10 mouse cellular contexts compared by ENCODE assay signal in the genomic region with DNA sequence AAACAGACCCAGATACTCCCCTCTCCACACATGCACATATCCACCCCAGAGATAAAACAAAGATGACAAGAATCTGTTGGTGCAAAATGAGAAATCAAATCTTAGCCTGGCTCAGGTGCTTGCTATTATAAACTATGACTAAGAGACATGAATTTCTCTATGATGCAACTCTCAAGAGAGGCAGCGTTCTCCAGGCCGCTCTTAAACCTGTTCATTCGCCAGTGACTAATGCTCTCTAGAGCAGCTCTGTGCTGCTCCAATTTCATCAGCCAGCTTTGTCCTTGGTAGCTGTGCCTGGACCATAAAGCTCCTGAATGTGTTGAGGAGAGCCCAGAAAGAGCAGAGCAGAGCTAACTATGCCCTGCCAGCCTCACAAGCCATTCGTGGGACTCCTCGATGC. TPM values are rescaled to one million over a fixed set of nuclear protein-coding genes. Genes with fewer than 3 reads are reported as not detected.
DNase-seq lines count a peak whose midpoint lies in the region; ATAC-seq and TF ChIP-seq lines count a peak whose summit lies in the region.
"Had no signal": no experiment of that assay in that cellular context is flagged by ENCODE, and none has a peak within 500 bp of the region (broad histone marks: within the 10 kb centered on the region; RNA-seq: fewer than 3 reads in every experiment).

No protein-coding gene starts in this region.

- H3K27me3 ChIP-seq in hindbrain, embryonic 10.5 days (ENCODE audit: insufficient read depth, poor library complexity, severe bottlenecking): peaks cover 51% of the 10 kb centered on the region
- peaks cover 29% of the 10 kb centered on the region for H3K27me3 ChIP-seq in hindbrain, embryonic 11.5 days (ENCODE audit: control insufficient read depth, insufficient read depth, low read length)
- H3K27me3 ChIP-seq in ES-Bruce4 (ENCODE audit: control insufficient read depth, insufficient read depth, low read length, poor library complexity, severe bottlenecking): no peaks in the 10 kb centered on the region
- peaks cover 79% of the 10 kb centered on the region for H3K27me3 ChIP-seq in midbrain, embryonic 13.5 days

- no peak for TF ChIP-seq EP300 in ES-Bruce4 (IDR thresholded peaks at IDR 0.05; ENCODE audit: insufficient read depth, low read depth, low read length)

- no peak overlapping the region; the same call in 1 of the 2 replicates for H3K27ac ChIP-seq in hindbrain, embryonic 10.5 days
- H3K27ac ChIP-seq in hindbrain, embryonic 11.5 days (ENCODE audit: low read depth, low read length): no peak overlapping the region
- H3K27ac ChIP-seq in ES-Bruce4 (ENCODE audit: insufficient read depth, low read length): peak overlapping the region; percentile 73
- H3K27ac ChIP-seq in embryonic fibroblast, embryonic 13.5 days (ENCODE audit: insufficient read depth, low read length): peak overlapping the region; percentile 93
- no peak overlapping the region for H3K27ac ChIP-seq in midbrain, embryonic 13.5 days
- H3K27ac ChIP-seq: forebrain, embryonic 13.5 days had no signal

- no peak for TF ChIP-seq CTCF in ES-Bruce4 (IDR thresholded peaks at IDR 0.05; ENCODE audit: low read depth, low read length)
- no peak for TF ChIP-seq CTCF in embryonic fibroblast, embryonic 13.5 days (IDR thresholded peaks at IDR 0.05; ENCODE audit: borderline replicate concordance, insufficient read depth, low read length)

- no peak for TF ChIP-seq POLR2A in ES-Bruce4 (IDR thresholded peaks at IDR 0.05; ENCODE audit: insufficient read depth, low read length)
- peak; percentile 17; the same call in 1 of the 2 replicates for TF ChIP-seq POLR2A in embryonic fibroblast, embryonic 13.5 days (IDR thresholded peaks at IDR 0.05; ENCODE audit: low read depth, low read length)

- H3K9me3 ChIP-seq in hindbrain, embryonic 10.5 days: no peaks in the 10 kb centered on the region
- H3K9me3 ChIP-seq in hindbrain, embryonic 11.5 days (ENCODE audit: control insufficient read depth, low read length): no peaks in the 10 kb centered on the region
- no peaks in the 10 kb centered on the region for H3K9me3 ChIP-seq in ES-Bruce4 (replicated peaks; ENCODE audit: control insufficient read depth, insufficient read depth, low read length, poor library complexity, severe bottlenecking)
- H3K9me3 ChIP-seq in midbrain, embryonic 13.5 days: no peaks in the 10 kb centered on the region
- H3K9me3 ChIP-seq: forebrain, embryonic 13.5 days had no signal

- peaks cover 61% of the 10 kb centered on the region for H3K4me1 ChIP-seq in hindbrain, embryonic 10.5 days (replicated peaks)
- no peaks in the 10 kb centered on the region; the same call in 1 of the 2 replicates for H3K4me1 ChIP-seq in hindbrain, embryonic 11.5 days (replicated peaks; ENCODE audit: control insufficient read depth, insufficient read depth, low read length)
- peaks cover 6% of the 10 kb centered on the region for H3K4me1 ChIP-seq in ES-Bruce4 (ENCODE audit: control insufficient read depth, insufficient read depth, low read length)
- H3K4me1 ChIP-seq in embryonic fibroblast, embryonic 13.5 days (ENCODE audit: control insufficient read depth, insufficient read depth, low read length): peaks cover 13% of the 10 kb centered on the region
- peaks cover 37% of the 10 kb centered on the region for H3K4me1 ChIP-seq in midbrain, embryonic 13.5 days (replicated peaks)

- ATAC-seq in hindbrain, embryonic 11.5 days (ENCODE audit: low FRiP score): no peak
- no peak for ATAC-seq in midbrain, embryonic 13.5 days
- ATAC-seq: forebrain, embryonic 13.5 days had no signal

- DNase-seq in hindbrain, embryonic 10.5 days (ENCODE audit: low spot score): no peak
- no peak for DNase-seq in hindbrain, embryonic 11.5 days (ENCODE audit: low spot score)
- no peak for DNase-seq in thymus, postnatal 25 days
- no peak for DNase-seq in thymus, adult 18-20 months
- no peak for DNase-seq in cerebellum, adult 9-10 months
- DNase-seq: kidney, postnatal 10 days had no signal

- 0 out of 2 replicates have a peak overlapping the region, but pooled peaks have one; percentile 30 for H3K4me3 ChIP-seq in hindbrain, embryonic 10.5 days
- H3K4me3 ChIP-seq in hindbrain, embryonic 11.5 days (ENCODE audit: low read depth, low read length): no peak overlapping the region
- peak overlapping the region; percentile 3; the same call in 1 of the 2 replicates for H3K4me3 ChIP-seq in ES-Bruce4 (ENCODE audit: low read depth, low read length)
- no peak overlapping the region for H3K4me3 ChIP-seq in embryonic fibroblast, embryonic 13.5 days (ENCODE audit: insufficient read depth, low read length)
- H3K4me3 ChIP-seq in midbrain, embryonic 13.5 days (replicated peaks): no peak overlapping the region
- H3K4me3 ChIP-seq: forebrain, embryonic 13.5 days had no signal

- peaks cover 3% of the 10 kb centered on the region; the same call in 1 of the 2 replicates for H3K36me3 ChIP-seq in hindbrain, embryonic 10.5 days
- H3K36me3 ChIP-seq in hindbrain, embryonic 11.5 days (ENCODE audit: control insufficient read depth, insufficient read depth, low read length): no peaks in the 10 kb centered on the region
- peaks cover 31% of the 10 kb centered on the region for H3K36me3 ChIP-seq in ES-Bruce4 (ENCODE audit: control insufficient read depth, insufficient read depth, low read length, poor library complexity, severe bottlenecking)
- H3K36me3 ChIP-seq in midbrain, embryonic 13.5 days: no peaks in the 10 kb centered on the region

- no peak overlapping the region for H3K9ac ChIP-seq in hindbrain, embryonic 11.5 days (ENCODE audit: low read depth, low read length)
- peak overlapping the region; percentile 28; the same call in 1 of the 2 replicates for H3K9ac ChIP-seq in ES-Bruce4 (ENCODE audit: low read depth, poor library complexity, severe bottlenecking)
- H3K9ac ChIP-seq in midbrain, embryonic 13.5 days (replicated peaks): no peak overlapping the region
- H3K9ac ChIP-seq: forebrain, embryonic 13.5 days had no signal

- WGBS in hindbrain, embryonic 10.5 days: 61% methylated on average over 5 of the region's 5 CpGs
- 48% methylated on average over 5 of the region's 5 CpGs for WGBS in hindbrain, embryonic 11.5 days
- WGBS in midbrain, embryonic 13.5 days: 36% methylated on average over 5 of the region's 5 CpGs

- no peak overlapping the region for H3K4me2 ChIP-seq in hindbrain, embryonic 11.5 days (replicated peaks; ENCODE audit: low read depth, low read length)
- peak overlapping the region; percentile 32; the same call in 1 of the 2 replicates for H3K4me2 ChIP-seq in midbrain, embryonic 13.5 days (replicated peaks)

RNA-seq across cellular contexts. Expression of gene Etv5, which starts 5.0 kb away (rescaled TPM):
- polyA plus RNA-seq in hindbrain, embryonic 10.5 days (2016; fragmentation: Nextera tagmentation; extraction: Ambion mirVana): 18.9 and 28.5 TPM in 2 replicates
- 12.8 and 17.5 TPM in 2 replicates for polyA plus RNA-seq in hindbrain, embryonic 11.5 days (2014; fragmentation: Nextera tagmentation; extraction: Ambion mirVana)
- 130 and 133 TPM in 2 replicates for polyA plus RNA-seq in ES-Bruce4 (2011; ENCODE audit: insufficient read depth, insufficient read length, low read depth, missing spikeins)
- polyA plus RNA-seq in embryonic fibroblast, embryonic 13.5 days (2011; ENCODE audit: insufficient read length, low read depth, missing spikeins): 22.6 and 30.8 TPM in 2 replicates
- 9.5 and 9.9 TPM in 2 replicates for polyA plus RNA-seq in midbrain, embryonic 13.5 days (2015; fragmentation: Nextera tagmentation; extraction: Ambion mirVana)

Comparison
In these comparisons a context has a peak if more than half of its experiments do, and no peak if none do; other contexts are left out.
1. H3K4me3 ChIP-seq: peak in hindbrain, embryonic 10.5 days (single experiment) and ES-Bruce4 (single experiment); none in hindbrain, embryonic 11.5 days (single experiment), embryonic fibroblast, embryonic 13.5 days (single experiment) and midbrain, embryonic 13.5 days (single experiment).
2. H3K27ac ChIP-seq: peak in ES-Bruce4 (single experiment) and embryonic fibroblast, embryonic 13.5 days (single experiment); none in hindbrain, embryonic 10.5 days (single experiment), hindbrain, embryonic 11.5 days (single experiment) and midbrain, embryonic 13.5 days (single experiment).